Mouse (Mus musculus): Measurements from ENCODE around the gene Mlh1. TPM values are rescaled to one million over a fixed set of nuclear protein-coding genes. Genes with fewer than 3 reads are reported as not detected.

Mlh1 gene
- total RNA-seq, 1 experiment = 27.8 TPM

DNA sequence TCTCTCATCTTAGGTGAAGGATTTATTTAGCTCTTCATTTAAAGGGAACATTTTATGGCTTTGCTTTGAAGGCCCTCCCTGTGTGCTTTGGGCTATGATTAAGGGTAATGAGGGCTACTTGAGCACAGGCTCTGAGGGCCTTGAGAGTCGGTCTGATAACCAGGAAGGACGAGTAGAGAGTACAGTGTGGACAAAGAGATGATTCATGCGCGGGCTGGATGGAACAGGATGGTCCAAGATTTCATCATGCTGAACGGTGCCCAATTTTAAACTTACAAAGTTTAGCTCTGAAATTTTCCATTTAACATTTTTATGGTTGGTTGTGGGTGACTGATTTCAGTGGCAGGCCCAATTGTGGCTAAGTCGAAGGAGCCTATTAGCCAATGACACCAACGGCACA, 34.6 kb upstream of the Mlh1 start:
- no peak overlapping the region for H3K27ac ChIP-seq (ENCODE audit: insufficient read depth, low read depth, low read length, poor library complexity, severe bottlenecking)
- H3K36me3 ChIP-seq (ENCODE audit: control insufficient read depth, insufficient read depth, low read length, poor library complexity, severe bottlenecking) = no peaks in the 10 kb centered on the region
- no peak overlapping the region for H3K9ac ChIP-seq (ENCODE audit: insufficient read depth, low read depth, low read length, poor library complexity, severe bottlenecking)
- no peaks in the 10 kb centered on the region for H3K4me1 ChIP-seq (ENCODE audit: control insufficient read depth in 2 of 2, insufficient read depth in 2 of 2, low read length in 2 of 2, poor library complexity in 1 of 2)
- in situ Hi-C loops (cut with MboI; ENCODE audit: low sequenced_read_pairs in 2 of 2, unreplicated experiment in 2 of 2) = no loop called here
- no peak for DNase-seq (ENCODE audit: low read depth, low spot score)
- H3K9me3 ChIP-seq (ENCODE audit: control insufficient read depth, insufficient read depth, low read depth, low read length) = no peaks in the 10 kb centered on the region
- H3K4me3 ChIP-seq (ENCODE audit: insufficient read depth in 1 of 2, low read depth in 1 of 2, low read length in 2 of 2, poor library complexity in 1 of 2, severe bottlenecking in 1 of 2) = no peak overlapping the region
- TF ChIP-seq HCFC1 (IDR thresholded peaks at IDR 0.05; ENCODE audit: borderline replicate concordance, insufficient read depth, low read length) (no peak), ZNF384 (IDR thresholded peaks at IDR 0.05; ENCODE audit: low read depth, low read length) (no peak), ZC3H11A (IDR thresholded peaks at IDR 0.05; ENCODE audit: borderline replicate concordance, low read depth, low read length) (no peak), CHD2 (IDR thresholded peaks at IDR 0.05; ENCODE audit: low read depth, low read length) (no peak), MAFK (IDR thresholded peaks at IDR 0.05; ENCODE audit: insufficient read depth, low read depth, low read length) (no peak)

DNA sequence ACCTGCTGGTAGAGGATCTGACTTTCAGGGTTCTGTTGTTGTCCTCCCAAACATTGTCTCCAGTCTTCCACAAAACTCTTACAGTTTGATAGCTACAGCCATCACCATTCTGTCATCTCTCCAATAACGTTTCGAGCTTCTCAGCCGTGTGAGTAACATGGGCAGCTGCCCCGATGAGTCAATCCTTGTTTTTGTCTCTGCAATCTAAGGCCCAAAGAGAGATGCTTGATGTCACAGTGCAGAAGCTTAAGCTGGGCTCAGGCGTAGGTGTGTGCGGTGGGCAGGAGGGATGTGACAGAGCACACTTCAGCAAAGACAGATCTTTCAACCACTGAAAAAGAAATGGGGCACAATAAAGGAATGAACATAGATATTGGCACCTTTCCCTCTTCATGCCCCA, 32.4 kb upstream of the Mlh1 start:
- no peak for TF ChIP-seq CHD2 (IDR thresholded peaks at IDR 0.05; ENCODE audit: low read depth, low read length)
- TF ChIP-seq MAFK (IDR thresholded peaks at IDR 0.05; ENCODE audit: insufficient read depth, low read depth, low read length) = no peak
- TF ChIP-seq ZC3H11A (IDR thresholded peaks at IDR 0.05; ENCODE audit: borderline replicate concordance, low read depth, low read length) = no peak
- no peak for TF ChIP-seq HCFC1 (IDR thresholded peaks at IDR 0.05; ENCODE audit: borderline replicate concordance, insufficient read depth, low read length)
- no peak for TF ChIP-seq ZNF384 (IDR thresholded peaks at IDR 0.05; ENCODE audit: low read depth, low read length)
- no peaks in the 10 kb centered on the region for H3K9me3 ChIP-seq (ENCODE audit: control insufficient read depth, insufficient read depth, low read depth, low read length)
- H3K27ac ChIP-seq (ENCODE audit: insufficient read depth, low read depth, low read length, poor library complexity, severe bottlenecking) = no peak overlapping the region
- no peak for DNase-seq (ENCODE audit: low read depth, low spot score)
- no peak overlapping the region for H3K9ac ChIP-seq (ENCODE audit: insufficient read depth, low read depth, low read length, poor library complexity, severe bottlenecking)
- no peaks in the 10 kb centered on the region for H3K4me1 ChIP-seq (ENCODE audit: control insufficient read depth in 2 of 2, insufficient read depth in 2 of 2, low read length in 2 of 2, poor library complexity in 1 of 2)
- no peaks in the 10 kb centered on the region for H3K36me3 ChIP-seq (ENCODE audit: control insufficient read depth, insufficient read depth, low read length, poor library complexity, severe bottlenecking)
- in situ Hi-C loops (cut with MboI; ENCODE audit: low sequenced_read_pairs in 2 of 2, unreplicated experiment in 2 of 2) = no loop called here
- H3K4me3 ChIP-seq (ENCODE audit: insufficient read depth in 1 of 2, low read depth in 1 of 2, low read length in 2 of 2, poor library complexity in 1 of 2, severe bottlenecking in 1 of 2) = no peak overlapping the region

- H3K4me3 ChIP-seq (ENCODE audit: insufficient read depth in 1 of 2, low read depth in 1 of 2, low read length in 2 of 2, poor library complexity in 1 of 2, severe bottlenecking in 1 of 2) = no peak overlapping the region
- no peak overlapping the region for H3K27ac ChIP-seq (ENCODE audit: insufficient read depth, low read depth, low read length, poor library complexity, severe bottlenecking)
Measured at GRCm38 (mm10) chr9:111302196-111302831, 30.7 kb upstream of the Mlh1 start.

DNA sequence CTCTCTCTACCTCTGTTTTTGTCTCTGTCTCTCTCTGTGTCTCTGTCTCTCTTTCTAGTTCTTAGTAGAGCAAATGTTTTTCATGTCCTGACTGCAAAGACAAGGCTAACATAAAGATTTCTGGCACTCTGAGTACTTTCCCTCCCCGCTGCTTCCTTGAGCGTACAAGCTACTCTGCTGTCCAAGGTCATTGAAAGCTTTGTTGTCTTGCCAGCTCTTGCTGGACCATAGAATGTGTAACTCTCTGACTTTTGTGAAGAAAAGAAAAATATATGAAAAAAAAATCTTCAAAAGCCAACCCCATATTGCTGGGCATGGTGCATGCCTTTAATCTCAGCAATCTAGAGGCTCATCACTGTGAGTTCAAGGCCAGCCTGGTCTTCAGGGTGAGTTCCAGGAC, 27.0 kb upstream of the Mlh1 start:
- Histone ChIP-seq H3K9me3 (ENCODE audit: control insufficient read depth, insufficient read depth, low read depth, low read length) (no peaks in the 10 kb centered on the region), H3K36me3 (ENCODE audit: control insufficient read depth, insufficient read depth, low read length, poor library complexity, severe bottlenecking) (no peaks in the 10 kb centered on the region), H3K9ac (ENCODE audit: insufficient read depth, low read depth, low read length, poor library complexity, severe bottlenecking) (no peak overlapping the region), H3K27ac (ENCODE audit: insufficient read depth, low read depth, low read length, poor library complexity, severe bottlenecking) (no peak overlapping the region), H3K4me1 (ENCODE audit: control insufficient read depth in 2 of 2, insufficient read depth in 2 of 2, low read length in 2 of 2, poor library complexity in 1 of 2) (peaks cover 2 to 8% of the 10 kb centered on the region in 2 experiments; a peak in 2 of 4 replicates), H3K4me3 (ENCODE audit: insufficient read depth in 1 of 2, low read depth in 1 of 2, low read length in 2 of 2, poor library complexity in 1 of 2, severe bottlenecking in 1 of 2) (no peak overlapping the region)
- in situ Hi-C loops (cut with MboI; ENCODE audit: low sequenced_read_pairs in 2 of 2, unreplicated experiment in 2 of 2) = no loop called here
- no peak for TF ChIP-seq MAFK (IDR thresholded peaks at IDR 0.05; ENCODE audit: insufficient read depth, low read depth, low read length)
- TF ChIP-seq ZC3H11A (IDR thresholded peaks at IDR 0.05; ENCODE audit: borderline replicate concordance, low read depth, low read length) = no peak
- TF ChIP-seq ZNF384 (IDR thresholded peaks at IDR 0.05; ENCODE audit: low read depth, low read length) = no peak
- TF ChIP-seq CHD2 (IDR thresholded peaks at IDR 0.05; ENCODE audit: low read depth, low read length) = no peak
- no peak for TF ChIP-seq HCFC1 (IDR thresholded peaks at IDR 0.05; ENCODE audit: borderline replicate concordance, insufficient read depth, low read length)
- no peak for DNase-seq (ENCODE audit: low read depth, low spot score)

More at GRCm38 (mm10) chr9:111302196-111302831, 30.7 kb upstream of the Mlh1 start:
- Histone ChIP-seq H3K36me3 (ENCODE audit: control insufficient read depth, insufficient read depth, low read length, poor library complexity, severe bottlenecking) (no peaks in the 10 kb centered on the region), H3K4me1 (ENCODE audit: control insufficient read depth in 2 of 2, insufficient read depth in 2 of 2, low read length in 2 of 2, poor library complexity in 1 of 2) (no peaks in the 10 kb centered on the region), H3K9me3 (ENCODE audit: control insufficient read depth, insufficient read depth, low read depth, low read length) (no peaks in the 10 kb centered on the region), H3K9ac (ENCODE audit: insufficient read depth, low read depth, low read length, poor library complexity, severe bottlenecking) (no peak overlapping the region)
- no peak for TF ChIP-seq HCFC1 (IDR thresholded peaks at IDR 0.05; ENCODE audit: borderline replicate concordance, insufficient read depth, low read length)
- no peak for TF ChIP-seq CHD2 (IDR thresholded peaks at IDR 0.05; ENCODE audit: low read depth, low read length)
- TF ChIP-seq ZC3H11A (IDR thresholded peaks at IDR 0.05; ENCODE audit: borderline replicate concordance, low read depth, low read length) = no peak
- no peak for TF ChIP-seq MAFK (IDR thresholded peaks at IDR 0.05; ENCODE audit: insufficient read depth, low read depth, low read length)
- TF ChIP-seq ZNF384 (IDR thresholded peaks at IDR 0.05; ENCODE audit: low read depth, low read length) = no peak
- in situ Hi-C loops (cut with MboI; ENCODE audit: low sequenced_read_pairs in 2 of 2, unreplicated experiment in 2 of 2) = no loop called here
- DNase-seq (ENCODE audit: low read depth, low spot score) = no peak
